ENCODE assay signal across 27 mouse cellular contexts in genomic region chr14:98049329-98049728, GRCm38 (mm10).
A peak's percentile ranks its signal among the peaks of the same experiment; 100 is the strongest.
DNase-seq lines count a peak whose midpoint lies in the region; ATAC-seq and TF ChIP-seq lines count a peak whose summit lies in the region.
"Had no signal": no experiment of that assay in that cellular context is flagged by ENCODE, and none has a peak within 500 bp of the region (broad histone marks: within the 10 kb centered on the region; RNA-seq: fewer than 3 reads in every experiment).

No protein-coding gene starts in this region.

- H3K4me2 ChIP-seq in hindbrain, embryonic 12.5 days (replicated peaks) = no peak overlapping the region
- H3K4me2 ChIP-seq in hindbrain, postnatal 0 days (ENCODE audit: low read depth, low read length) = no peak overlapping the region
- H3K4me2 ChIP-seq in midbrain, embryonic 12.5 days (replicated peaks) = no peak overlapping the region
- H3K4me2 ChIP-seq in midbrain, postnatal 0 days (ENCODE audit: low read depth, low read length, poor library complexity, severe bottlenecking) = no peak overlapping the region
- H3K4me2 ChIP-seq: limb, embryonic 13.5 days; liver, embryonic 12.5 days; neural tube, embryonic 12.5 days had no signal

- H3K4me1 ChIP-seq in hindbrain, embryonic 12.5 days = peaks cover 11% of the 10 kb centered on the region
- no peaks in the 10 kb centered on the region; the same call in 1 of the 2 replicates for H3K4me1 ChIP-seq in hindbrain, postnatal 0 days (ENCODE audit: insufficient read depth, low read length)
- H3K4me1 ChIP-seq in midbrain, embryonic 12.5 days = peaks cover 17% of the 10 kb centered on the region
- H3K4me1 ChIP-seq in midbrain, postnatal 0 days (ENCODE audit: insufficient read depth, low read length) = no peaks in the 10 kb centered on the region
- H3K4me1 ChIP-seq: liver, embryonic 12.5 days had no signal

- no peak overlapping the region for H3K9ac ChIP-seq in hindbrain, embryonic 12.5 days
- no peak overlapping the region for H3K9ac ChIP-seq in hindbrain, postnatal 0 days (replicated peaks; ENCODE audit: low read length)
- no peak overlapping the region for H3K9ac ChIP-seq in midbrain, embryonic 12.5 days (replicated peaks)
- H3K9ac ChIP-seq in midbrain, postnatal 0 days (replicated peaks; ENCODE audit: low read length, poor library complexity, severe bottlenecking) = no peak overlapping the region
- H3K9ac ChIP-seq: forebrain, postnatal 0 days; limb, embryonic 13.5 days; liver, embryonic 12.5 days; liver, postnatal 0 days; neural tube, embryonic 12.5 days had no signal

- no peak overlapping the region for H3K4me3 ChIP-seq in hindbrain, embryonic 12.5 days
- H3K4me3 ChIP-seq in hindbrain, postnatal 0 days (ENCODE audit: low read length) = no peak overlapping the region
- H3K4me3 ChIP-seq in midbrain, embryonic 12.5 days = no peak overlapping the region
- H3K4me3 ChIP-seq in midbrain, postnatal 0 days (ENCODE audit: low read depth, low read length) = no peak overlapping the region
- H3K4me3 ChIP-seq: limb, embryonic 13.5 days; liver, embryonic 12.5 days; myocyte; neural tube, embryonic 12.5 days had no signal

- 12% methylated on average over 2 of the region's 2 CpGs for WGBS in hindbrain, embryonic 12.5 days
- 21% methylated on average over 2 of the region's 2 CpGs for WGBS in hindbrain, postnatal 0 days
- WGBS in midbrain, embryonic 12.5 days = 3% methylated on average over 2 of the region's 2 CpGs
- 30% methylated on average over 2 of the region's 2 CpGs for WGBS in midbrain, postnatal 0 days

- H3K27me3 ChIP-seq in hindbrain, embryonic 12.5 days = no peaks in the 10 kb centered on the region
- no peaks in the 10 kb centered on the region for H3K27me3 ChIP-seq in hindbrain, postnatal 0 days (ENCODE audit: insufficient read depth, low read length)
- no peaks in the 10 kb centered on the region for H3K27me3 ChIP-seq in midbrain, embryonic 12.5 days
- H3K27me3 ChIP-seq in midbrain, postnatal 0 days (ENCODE audit: insufficient read depth, low read length) = no peaks in the 10 kb centered on the region
- H3K27me3 ChIP-seq: limb, embryonic 13.5 days; liver, embryonic 12.5 days; neural tube, embryonic 12.5 days had no signal

- H3K27ac ChIP-seq in hindbrain, embryonic 12.5 days = peak overlapping the region; percentile 73
- no peak overlapping the region for H3K27ac ChIP-seq in hindbrain, postnatal 0 days
- H3K27ac ChIP-seq in midbrain, embryonic 12.5 days (replicated peaks) = peak overlapping the region; percentile 60
- no peak overlapping the region for H3K27ac ChIP-seq in midbrain, postnatal 0 days (ENCODE audit: low read depth, low read length)
- H3K27ac ChIP-seq: limb, embryonic 13.5 days; liver, embryonic 12.5 days; neural tube, embryonic 12.5 days had no signal

- TF ChIP-seq CTCF in hindbrain, postnatal 0 days (IDR thresholded peaks at IDR 0.05; ENCODE audit: low read depth) = no peak
- TF ChIP-seq CTCF in midbrain, postnatal 0 days (IDR thresholded peaks at IDR 0.05) = no peak

- no peaks in the 10 kb centered on the region for H3K36me3 ChIP-seq in hindbrain, embryonic 12.5 days
- H3K36me3 ChIP-seq in hindbrain, postnatal 0 days (ENCODE audit: insufficient read depth, low read length) = no peaks in the 10 kb centered on the region
- no peaks in the 10 kb centered on the region for H3K36me3 ChIP-seq in midbrain, embryonic 12.5 days
- no peaks in the 10 kb centered on the region for H3K36me3 ChIP-seq in midbrain, postnatal 0 days (ENCODE audit: insufficient read depth, low read length)
- H3K36me3 ChIP-seq: G1E; limb, embryonic 13.5 days; liver, embryonic 12.5 days; neural tube, embryonic 12.5 days had no signal

- no peak for ATAC-seq in hindbrain, embryonic 12.5 days (ENCODE audit: low FRiP score)
- no peak for ATAC-seq in hindbrain, postnatal 0 days
- no peak for ATAC-seq in midbrain, embryonic 12.5 days (ENCODE audit: low FRiP score, low read depth)
- ATAC-seq in midbrain, postnatal 0 days (ENCODE audit: low FRiP score) = no peak
- ATAC-seq: forebrain, postnatal 0 days; intestine, postnatal 0 days; liver, embryonic 12.5 days; liver, postnatal 0 days; midbrain, embryonic 16.5 days had no signal

- intact Hi-C loops in heart, postnatal 14 days (cut with DNase I) = no loop called here

- DNase-seq in embryo, embryonic 10.5 days (ENCODE audit: low spot score) = peak; percentile 47
- DNase-seq in embryo, embryonic 10 days (ENCODE audit: low spot score) = no peak
- DNase-seq in heart, adult 11 months = peak; percentile 90
- DNase-seq in heart, postnatal 14 days = no peak
- DNase-seq in hindbrain, postnatal 0 days (ENCODE audit: low spot score) = no peak
- no peak for DNase-seq in midbrain, postnatal 0 days (ENCODE audit: low spot score)
- DNase-seq: adrenal gland, adult 8-10 months; cerebellum, adult 11 months; cerebellum, adult 9-10 months; forebrain, postnatal 0 days; gastrocnemius, postnatal 14 days; heart, adult 18-20 months; kidney, postnatal 25 days; liver, postnatal 0 days; lung, postnatal 36 days; right cerebral cortex, adult 18-20 months; spleen, adult 18-20 months; thymus, postnatal 25 days had no signal

- H3K9me3 ChIP-seq in hindbrain, embryonic 12.5 days (replicated peaks) = no peaks in the 10 kb centered on the region
- no peaks in the 10 kb centered on the region for H3K9me3 ChIP-seq in hindbrain, postnatal 0 days (ENCODE audit: low read length)
- no peaks in the 10 kb centered on the region for H3K9me3 ChIP-seq in midbrain, embryonic 12.5 days
- no peaks in the 10 kb centered on the region for H3K9me3 ChIP-seq in midbrain, postnatal 0 days (ENCODE audit: low read length)
- H3K9me3 ChIP-seq: limb, embryonic 13.5 days; liver, embryonic 12.5 days; neural tube, embryonic 12.5 days had no signal

Comparison
In these comparisons a context has a peak if more than half of its experiments do, and no peak if none do; other contexts are left out.
1. DNase-seq: peak in embryo, embryonic 10.5 days (single experiment) and heart, adult 11 months (single experiment); none in embryo, embryonic 10 days (single experiment), heart, postnatal 14 days (0 of 2), hindbrain, postnatal 0 days (single experiment) and midbrain, postnatal 0 days (single experiment).
2. H3K27ac ChIP-seq: peak in hindbrain, embryonic 12.5 days (single experiment) and midbrain, embryonic 12.5 days (single experiment); none in hindbrain, postnatal 0 days (single experiment) and midbrain, postnatal 0 days (single experiment).